Mouse (Mus musculus) CD4-positive, CD25-positive, alpha-beta regulatory T cell, adult 4 months (primary cell): Measurements from ENCODE around the gene Uvrag. TPM values are rescaled to one million over a fixed set of nuclear protein-coding genes. Genes with fewer than 3 reads are reported as not detected.

Source experiments
- ATAC-seq: one replicate; pipeline ENCODE4 v1.8.0; 2017
- polyA plus RNA-seq, 2 experiments: library from polyadenylated mRNA; unstranded; fragments of 100-300 nt; shearing (Covaris generic); gene quantifications; one replicate each; pipeline ENCODE4 v1.2.1; 2017

The Uvrag gene
- polyA plus RNA-seq, 2 experiments from 2014 or later: 5.7 to 9.5 TPM

- ATAC-seq: no peak
Observed at GRCm38 (mm10) chr7:98924380-98924869, 216.5 kb downstream of the Uvrag start.

- no peak for ATAC-seq
Observed at GRCm38 (mm10) chr7:98922984-98923383, 218.0 kb downstream of the Uvrag start.

DNA sequence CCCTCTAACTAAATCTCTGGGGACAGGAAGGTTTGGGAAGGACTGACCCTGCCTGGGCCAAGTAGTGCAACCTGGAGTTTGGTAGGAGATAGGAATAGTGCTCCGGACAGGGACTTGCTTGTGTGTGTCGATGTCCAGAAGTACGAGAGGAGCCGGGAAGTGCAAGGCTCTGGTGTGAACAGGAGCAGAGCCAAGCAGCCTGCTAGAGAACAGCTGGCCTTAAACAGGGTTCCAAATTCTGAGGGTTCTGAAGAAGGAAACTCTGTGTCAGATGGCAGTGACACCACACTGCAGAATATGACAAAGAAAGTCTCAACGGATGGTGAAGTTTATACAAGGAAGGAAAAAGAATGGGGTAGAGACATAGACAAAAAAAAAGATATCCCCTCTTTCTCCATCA lies 223.5 kb downstream of the Uvrag start:
- ATAC-seq: no peak

GRCm38 (mm10) chr7:98916581-98916980 lies 224.4 kb downstream of the Uvrag start:
- no peak for ATAC-seq

- no peak for ATAC-seq
Observed at GRCm38 (mm10) chr7:98912953-98913360, 228.0 kb downstream of the Uvrag start.

DNA sequence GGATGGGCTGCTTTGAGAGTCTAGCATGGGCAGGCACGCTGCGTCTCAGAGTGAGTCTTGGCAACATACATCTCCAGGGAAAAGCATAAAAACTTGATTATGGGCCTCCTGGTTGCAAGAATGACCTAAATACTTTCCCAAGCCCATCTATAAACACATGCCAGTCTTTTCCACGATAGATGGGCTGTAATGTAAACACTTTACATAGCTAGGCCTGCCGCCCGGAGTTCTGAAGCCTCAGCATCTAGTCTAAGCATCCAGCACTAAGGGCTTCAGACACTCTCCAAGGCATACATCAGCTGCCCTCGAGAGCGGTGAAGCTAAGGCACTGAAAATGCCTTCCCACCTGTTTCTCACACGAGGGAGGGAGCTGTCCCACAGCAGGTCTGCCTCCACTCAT lies 229.7 kb downstream of the Uvrag start:
- no peak for ATAC-seq

GRCm38 (mm10) chr7:98910712-98911111 lies 230.2 kb downstream of the Uvrag start:
- ATAC-seq: no peak

DNA sequence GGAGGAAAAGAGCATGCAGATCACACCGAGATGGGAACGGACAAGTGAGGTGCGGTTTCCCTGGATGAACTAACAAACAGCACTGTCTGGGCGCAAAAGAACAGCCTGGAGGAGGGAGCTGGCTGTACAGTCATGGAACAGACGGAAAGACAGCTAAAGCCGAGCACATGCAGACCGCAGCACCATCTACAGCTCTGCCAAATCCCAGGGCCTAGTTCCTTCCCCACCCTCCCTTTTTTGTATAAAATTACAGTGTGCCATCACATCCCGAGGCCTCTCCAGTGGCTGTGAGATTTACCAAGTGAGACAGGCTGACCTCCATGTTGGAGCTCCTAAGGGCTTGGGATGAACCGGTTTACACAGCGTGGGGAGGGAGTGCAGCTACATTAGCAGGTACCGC lies 230.8 kb downstream of the Uvrag start:
- ATAC-seq: no peak

- no peak for ATAC-seq
Observed at GRCm38 (mm10) chr7:98907476-98907875, 233.5 kb downstream of the Uvrag start.

GRCm38 (mm10) chr7:98904659-98905362 lies 236.1 kb downstream of the Uvrag start:
- no peak for ATAC-seq

- ATAC-seq: no peak
Observed at GRCm38 (mm10) chr7:98903884-98904283, 237.1 kb downstream of the Uvrag start.

GRCm38 (mm10) chr7:98901120-98901519 lies 239.8 kb downstream of the Uvrag start:
- no peak for ATAC-seq

DNA sequence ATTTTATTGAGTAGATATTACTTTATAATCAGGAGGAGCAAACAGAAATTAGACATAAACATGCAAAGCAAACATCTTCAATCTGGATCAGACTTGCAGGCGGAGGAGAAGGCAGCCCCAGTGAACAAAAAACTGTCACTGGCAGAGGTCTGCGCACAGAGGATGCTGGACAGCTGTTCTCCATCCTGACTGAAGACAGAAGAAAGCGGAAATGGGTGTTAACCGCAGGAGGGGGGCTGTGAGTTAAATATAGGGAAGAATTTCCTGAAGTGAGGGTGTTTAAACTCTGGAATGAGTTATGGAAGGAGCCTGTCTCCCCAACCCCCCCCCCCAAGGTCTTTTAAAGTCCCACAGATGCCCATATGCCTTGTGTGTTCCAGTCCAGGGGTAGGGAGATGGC lies 241.1 kb downstream of the Uvrag start:
- no peak for ATAC-seq

DNA sequence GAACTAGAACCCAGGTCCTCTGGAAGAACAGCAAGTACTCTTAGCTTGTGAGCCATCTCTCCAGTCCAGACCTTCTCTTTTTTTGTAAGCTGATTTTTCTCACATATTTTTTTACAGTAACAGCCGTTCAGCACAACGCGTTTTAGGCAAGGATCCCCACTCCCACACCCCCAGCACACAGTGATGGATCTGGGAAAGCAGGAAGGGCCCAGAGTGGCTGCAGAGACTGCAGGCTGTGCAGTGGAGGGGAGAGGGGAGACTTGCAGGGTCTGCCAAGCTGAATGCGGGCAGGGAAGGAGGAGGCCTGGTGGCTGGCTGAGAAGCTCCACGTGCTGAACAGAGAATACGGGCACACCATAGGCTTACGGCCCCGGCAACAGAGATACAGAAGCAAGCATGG lies 243.6 kb downstream of the Uvrag start:
- no peak for ATAC-seq

GRCm38 (mm10) chr7:98895501-98896095 lies 245.3 kb downstream of the Uvrag start:
- ATAC-seq: no peak

- no peak for ATAC-seq
Observed at GRCm38 (mm10) chr7:98894768-98895167, 246.2 kb downstream of the Uvrag start.

DNA sequence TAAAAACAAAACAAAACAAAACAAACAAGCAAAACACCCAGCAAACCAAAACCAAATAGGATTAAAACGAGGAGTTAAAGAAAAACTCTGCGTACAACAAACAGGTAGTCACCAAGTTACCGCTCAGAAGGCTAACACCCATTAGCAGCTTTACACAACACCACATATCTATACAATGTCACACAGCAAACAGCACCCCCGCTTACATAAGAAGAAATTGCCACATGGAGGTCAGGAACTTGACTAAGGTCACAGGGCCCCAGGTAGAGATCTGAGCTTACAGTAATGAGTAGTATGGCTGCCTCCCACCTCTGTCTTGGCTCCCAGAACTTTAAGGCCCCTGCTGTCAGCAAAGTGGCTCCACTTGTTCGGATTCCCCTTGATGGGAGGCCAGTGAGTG lies 246.6 kb downstream of the Uvrag start:
- no peak for ATAC-seq

DNA sequence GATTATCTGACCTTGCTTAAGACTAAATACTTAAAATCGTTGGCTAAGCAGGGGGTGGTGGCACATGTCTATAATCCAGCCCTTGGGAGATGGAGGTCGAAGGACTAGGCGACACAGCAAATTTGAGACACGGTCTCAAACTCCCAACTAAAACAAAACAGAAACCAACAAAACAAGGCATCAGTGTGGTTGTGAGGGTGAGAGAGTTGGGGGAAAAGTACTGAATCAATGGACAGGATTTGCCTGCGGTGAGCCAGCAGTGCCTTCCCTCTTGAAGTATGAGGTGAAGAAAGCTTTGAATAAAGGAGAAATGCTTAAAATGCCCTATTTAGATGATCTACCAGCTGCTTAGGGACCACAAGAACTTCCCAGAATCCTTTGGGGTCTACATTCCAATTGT lies 247.8 kb downstream of the Uvrag start:
- ATAC-seq: no peak

DNA sequence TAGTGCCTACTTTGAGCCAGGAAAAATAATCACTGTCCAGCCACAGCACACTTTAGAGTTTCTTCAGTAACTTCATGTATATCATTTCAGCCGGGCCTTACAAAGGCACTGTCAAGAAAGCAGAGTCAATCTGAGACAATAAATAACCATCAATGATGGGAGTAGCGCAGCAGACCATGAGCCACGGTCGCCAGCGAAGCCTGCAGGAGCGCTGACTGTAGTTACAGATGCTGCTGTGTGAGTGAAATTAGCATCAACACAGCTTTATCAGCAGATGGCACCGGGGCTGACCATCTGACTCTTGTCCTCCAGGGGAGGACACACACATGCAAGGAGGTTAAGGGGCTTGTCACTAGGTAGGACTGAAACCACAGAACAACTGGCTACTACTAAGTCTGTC lies 251.7 kb downstream of the Uvrag start:
- ATAC-seq: no peak

DNA sequence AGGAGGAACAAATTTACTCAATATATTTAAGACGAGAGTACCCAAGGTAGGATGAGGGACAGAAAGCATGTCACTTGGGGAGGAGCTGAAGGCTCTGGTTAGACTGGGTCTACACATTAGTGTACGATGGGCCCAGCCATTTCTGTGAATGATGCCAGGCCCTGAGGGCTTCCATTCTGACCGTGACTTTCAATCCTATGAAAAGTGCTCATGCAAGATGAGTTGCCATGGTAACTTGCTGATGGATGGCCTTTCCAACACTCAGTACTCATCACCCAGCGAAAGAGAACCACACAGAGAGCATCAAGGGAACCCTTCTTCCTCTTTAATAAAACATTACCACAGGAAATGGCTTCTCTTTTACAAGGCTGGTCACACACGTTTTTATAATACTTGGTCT lies 252.1 kb downstream of the Uvrag start:
- no peak for ATAC-seq

GRCm38 (mm10) chr7:98887811-98888261 lies 253.1 kb downstream of the Uvrag start:
- ATAC-seq: no peak

GRCm38 (mm10) chr7:98881887-98882286 lies 259.1 kb downstream of the Uvrag start:
- ATAC-seq: no peak

GRCm38 (mm10) chr7:98879176-98879575 lies 261.8 kb downstream of the Uvrag start:
- no peak for ATAC-seq

- no peak for ATAC-seq
Observed at GRCm38 (mm10) chr7:98876119-98876518, 264.8 kb downstream of the Uvrag start.
